Mouse (Mus musculus) stomach, postnatal 0 days (tissue): ENCODE measurements around the gene Erbb4.

Source experiments
- CTCF ChIP-seq: IDR thresholded peaks from 2 replicates; pipeline ENCODE4 v1.5.1; 2016; ENCODE audit warnings: antibody characterized with exemption, low read depth, mild to moderate bottlenecking, moderate library complexity
- EP300 ChIP-seq: optimal IDR thresholded peaks from 2 replicates; pipeline ENCODE3; 2016; ENCODE audit warnings: antibody characterized with exemption

DNA sequence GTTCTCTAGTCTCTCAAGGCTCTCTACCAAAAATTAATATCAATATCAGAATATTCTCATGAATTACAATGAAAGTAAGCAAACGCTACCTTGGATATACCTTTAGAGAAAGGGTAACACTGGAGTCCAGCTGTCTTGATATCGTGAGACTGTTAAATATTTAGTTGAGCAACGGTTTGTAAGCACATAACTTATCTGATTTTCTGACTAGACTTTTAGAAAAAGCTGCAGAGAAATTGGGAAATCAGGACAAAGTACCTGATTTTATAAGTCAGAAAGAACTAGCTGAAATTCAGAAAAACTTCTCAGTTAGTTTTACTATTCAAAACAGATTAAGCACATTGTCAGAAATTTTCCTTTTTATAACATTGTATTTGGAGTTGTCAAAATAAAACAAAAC, 129.3 kb downstream of the Erbb4 start:
- no peak for TF ChIP-seq CTCF
- no peak for TF ChIP-seq EP300
